Mouse (Mus musculus) liver, embryonic 14.5 days (tissue): Measurements from ENCODE around the gene Rab19.

ENCODE experiments used
- CTCF ChIP-seq: IDR thresholded peaks from 2 replicates; pipeline ENCODE4 v1.5.1; 2016; ENCODE audit warnings: antibody characterized with exemption, low read depth, control low read depth
- EP300 ChIP-seq: IDR thresholded peaks from 2 replicates; pipeline ENCODE4 v1.6.1; 2016; ENCODE audit warnings: antibody characterized with exemption, low read depth

DNA sequence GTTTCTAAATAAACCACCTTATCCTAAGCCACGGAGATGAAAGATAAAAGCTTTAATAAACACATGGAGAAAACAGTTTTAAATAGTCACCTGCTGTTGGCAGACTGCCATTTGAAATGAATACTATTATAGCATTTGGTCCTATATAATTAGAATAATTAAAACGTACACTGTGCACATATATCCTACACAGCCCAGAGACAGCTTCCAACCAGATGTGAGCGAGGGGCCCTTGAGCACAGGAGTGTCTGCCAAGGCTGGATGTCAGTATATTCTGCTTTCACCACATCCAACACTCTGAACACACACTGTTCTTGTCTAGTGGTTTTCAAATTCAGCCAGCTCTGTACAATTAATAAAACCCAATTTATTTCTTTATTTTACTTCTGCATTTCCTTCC, 11.3 kb upstream of the Rab19 start:
- TF ChIP-seq EP300 (no peak), CTCF (no peak)
